Mouse (Mus musculus): ENCODE data around the gene Dgka.
A peak's percentile ranks its signal among the peaks of the same experiment; 100 is the strongest.

- TF ChIP-seq CTCF (IDR thresholded peaks at IDR 0.05; ENCODE audit: borderline replicate concordance, insufficient read depth, low read length) (peak; percentile 85; the same call in 1 of the 2 replicates), POLR2A (IDR thresholded peaks at IDR 0.05; ENCODE audit: low read depth, low read length) (no peak)
Observed at GRCm38 (mm10) chr10:128731002-128731433, 13.6 kb downstream of the Dgka start.
